Mouse (Mus musculus): Measurements from ENCODE around the gene Atp1a1.

The Atp1a1 gene

GRCm38 (mm10) chr3:101593266-101593651 is 11.2 kb downstream of the Atp1a1 start:
- no peak for DNase-seq (ENCODE audit: low read depth)

GRCm38 (mm10) chr3:101592281-101593265 is 11.9 kb downstream of the Atp1a1 start:
- DNase-seq (ENCODE audit: low read depth) = no peak

- DNase-seq (ENCODE audit: low read depth) = no peak
These were observed 14.1 kb downstream of the Atp1a1 start for GRCm38 (mm10) chr3:101590380-101590779.

- DNase-seq (ENCODE audit: low read depth) = no peak
These were observed 16.2 kb downstream of the Atp1a1 start for GRCm38 (mm10) chr3:101588299-101588698.

- DNase-seq (ENCODE audit: low read depth) = no peak
These were observed 17.7 kb downstream of the Atp1a1 start for GRCm38 (mm10) chr3:101586794-101587193.

GRCm38 (mm10) chr3:101578072-101578471 is 26.4 kb downstream of the Atp1a1 start:
- no peak for DNase-seq (ENCODE audit: low read depth)

GRCm38 (mm10) chr3:101577361-101577760 is 27.1 kb downstream of the Atp1a1 start:
- no peak for DNase-seq (ENCODE audit: low read depth)

GRCm38 (mm10) chr3:101575527-101576085 is 28.9 kb downstream of the Atp1a1 start:
- DNase-seq (ENCODE audit: low read depth) = no peak

GRCm38 (mm10) chr3:101574463-101575193 is 29.9 kb downstream of the Atp1a1 start:
- no peak for DNase-seq (ENCODE audit: low read depth)

- DNase-seq (ENCODE audit: low read depth) = no peak
These were observed 31.5 kb downstream of the Atp1a1 start for GRCm38 (mm10) chr3:101572991-101573390.

- DNase-seq (ENCODE audit: low read depth) = no peak
These were observed 32.3 kb downstream of the Atp1a1 start for GRCm38 (mm10) chr3:101572174-101572626.

- DNase-seq (ENCODE audit: low read depth) = no peak
These were observed 32.9 kb downstream of the Atp1a1 start for GRCm38 (mm10) chr3:101571515-101572130.

GRCm38 (mm10) chr3:101570747-101571514 is 33.6 kb downstream of the Atp1a1 start:
- DNase-seq (ENCODE audit: low read depth) = peak; percentile 36

GRCm38 (mm10) chr3:101570246-101570645 is 34.2 kb downstream of the Atp1a1 start:
- DNase-seq (ENCODE audit: low read depth) = no peak

- DNase-seq (ENCODE audit: low read depth) = no peak
These were observed 35.9 kb downstream of the Atp1a1 start for GRCm38 (mm10) chr3:101568627-101569026.

GRCm38 (mm10) chr3:101564011-101564410 is 40.5 kb downstream of the Atp1a1 start:
- no peak for DNase-seq (ENCODE audit: low read depth)

GRCm38 (mm10) chr3:101562510-101563209 is 41.8 kb downstream of the Atp1a1 start:
- DNase-seq (ENCODE audit: low read depth) = no peak

- DNase-seq (ENCODE audit: low read depth) = no peak
These were observed 42.5 kb downstream of the Atp1a1 start for GRCm38 (mm10) chr3:101561948-101562347.

- no peak for DNase-seq (ENCODE audit: low read depth)
These were observed 43.5 kb downstream of the Atp1a1 start for GRCm38 (mm10) chr3:101560841-101561522.

GRCm38 (mm10) chr3:101556712-101557111 is 47.8 kb downstream of the Atp1a1 start:
- DNase-seq (ENCODE audit: low read depth) = no peak

Data from naive thymus-derived CD4-positive, alpha-beta T cell, adult 2 months (primary cell).